Mouse (Mus musculus) layer of hippocampus, postnatal 10 days (tissue): ENCODE measurements at regions not wholly inside any gene's neighbourhood (a gene's known extent, or its start where the extent isn't known, plus 50 kb on each side); places are given as distances from the start of the nearest gene placed in this dataset.
A peak's percentile ranks its signal among the peaks of the same experiment; 100 is the strongest.

Source experiments
- DNase-seq, 2 experiments: peaks; one replicate each; pipeline ENCODE4 v3.0.0; 2021; ENCODE audit warnings: low spot score in 2 of 2

DNA sequence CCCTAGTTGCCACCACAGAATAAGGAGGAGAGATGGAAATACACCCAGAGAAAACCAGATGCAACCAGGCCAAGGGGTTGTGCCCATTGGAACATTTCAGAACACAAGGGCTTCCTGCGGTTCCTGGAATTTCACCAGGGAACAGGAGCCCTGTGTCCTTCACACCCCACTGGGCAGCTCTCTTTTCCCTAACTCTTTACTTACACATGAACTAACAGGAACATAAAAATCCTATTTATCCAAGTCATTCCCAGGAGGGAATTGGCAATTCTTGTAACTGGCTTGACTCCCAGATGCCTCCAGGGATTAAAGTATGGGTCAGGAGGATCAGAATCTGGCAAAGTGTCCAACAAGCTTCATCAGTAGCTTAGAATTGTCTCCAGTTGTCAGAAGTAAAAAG is 62.2 kb upstream of the Glycam1 start:
- DNase-seq: peak; percentile 35 to 37
